Mouse (Mus musculus): ENCODE results near the gene Tbl3. TPM values are rescaled to one million over a fixed set of nuclear protein-coding genes. Genes with fewer than 3 reads are reported as not detected.

The Tbl3 gene
- total RNA-seq (2021) = 10 to 100 TPM; 36.0 to 38.5 TPM
- long read RNA-seq, experiment 1, full-length matches to known transcripts = 44 of 63 reads
- long read RNA-seq, experiment 1, partial matches to known transcripts = 6 of 63 reads
- long read RNA-seq, experiment 1, other reads (novel, unspliced or antisense) = 13 of 63 reads
- long read RNA-seq, experiment 2, full-length matches to known transcripts = 11 of 16 reads
- long read RNA-seq, experiment 2, partial matches to known transcripts = 2 of 16 reads
- long read RNA-seq, experiment 2, other reads (novel, unspliced or antisense) = 3 of 16 reads

- DNase-seq = peak; percentile 94 to 95
Observed at GRCm38 (mm10) chr17:24706982-24707800, at the start of gene Tbl3. Gene Tbl3, minus strand, starts transcription at chr17:24707660.

DNA sequence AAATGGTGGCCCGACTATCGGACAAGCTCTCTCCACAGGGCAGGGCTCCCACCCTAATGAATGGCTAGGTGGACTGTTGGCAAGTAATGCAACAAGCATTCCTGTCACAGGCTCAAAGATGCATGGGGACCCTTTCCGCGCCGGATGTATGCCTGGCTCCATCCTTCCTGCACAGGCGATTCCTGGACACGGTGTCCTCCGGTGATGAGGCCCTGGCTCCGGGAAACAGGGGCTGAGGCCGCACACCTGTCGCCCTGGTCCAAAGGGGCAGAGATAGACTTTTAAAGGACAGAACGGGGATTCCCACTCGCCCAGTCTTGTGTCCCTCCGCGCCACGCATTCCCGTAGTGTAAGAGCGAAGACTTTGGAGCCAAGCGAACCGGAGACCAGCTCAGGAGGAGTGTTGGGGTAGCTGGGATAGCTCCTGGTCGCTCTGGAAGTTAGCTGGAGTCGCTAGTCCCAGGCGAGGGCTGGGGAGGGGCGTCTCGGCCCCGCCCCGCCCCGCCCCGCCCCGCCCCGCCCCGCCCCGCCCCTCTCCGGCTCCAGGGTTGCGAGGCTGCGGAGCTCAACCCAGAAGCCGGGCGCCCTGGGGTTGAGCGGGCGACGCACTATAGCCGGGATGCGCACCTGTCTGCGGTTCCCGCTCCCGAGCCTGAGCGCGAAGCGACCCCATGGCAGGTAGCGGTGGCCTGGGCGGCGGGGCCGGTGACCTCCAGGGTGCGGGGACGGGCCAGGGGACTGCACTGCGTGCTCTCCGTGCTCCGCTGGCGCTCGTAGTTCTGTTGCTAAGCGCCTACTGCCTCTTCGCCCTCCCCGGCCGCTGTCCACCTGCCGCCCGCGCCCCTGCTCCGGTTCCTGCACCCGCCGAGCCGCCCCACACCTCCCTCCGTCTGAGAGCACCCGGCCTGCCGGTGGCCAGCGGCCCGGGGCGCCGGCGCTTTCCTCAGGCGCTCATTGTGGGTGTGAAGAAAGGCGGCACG, 45.2 kb upstream of the Tbl3 start, which contains the start of gene Hs3st6:
TSS of gene Hs3st6 (plus strand) at position 574 of the 980 bp plus-strand sequence.
- peak; percentile 41 to 50 for DNase-seq

GRCm38 (mm10) chr17:24751528-24751927, 44.1 kb upstream of the Tbl3 start:
- DNase-seq = no peak

DNA sequence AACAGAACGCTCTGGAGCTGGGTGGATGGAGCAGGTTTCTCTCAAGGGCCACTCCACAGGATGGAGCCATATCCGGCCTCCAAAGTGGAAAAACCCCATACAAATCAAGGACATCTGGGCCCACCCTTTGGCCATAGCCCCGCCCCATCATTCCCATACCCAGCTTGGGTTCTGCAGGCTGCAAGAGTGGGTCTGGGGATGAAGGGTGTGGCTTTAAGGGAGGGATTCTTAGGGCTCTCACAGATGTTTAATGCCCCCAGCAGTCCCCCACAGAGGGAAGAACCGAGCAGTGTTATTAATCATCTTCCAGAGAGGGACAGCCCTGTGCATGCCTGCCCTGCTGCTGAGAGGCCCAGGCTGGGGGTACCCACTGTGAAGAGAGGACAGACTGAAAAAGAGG, 39.5 kb upstream of the Tbl3 start:
- no peak for DNase-seq

DNA sequence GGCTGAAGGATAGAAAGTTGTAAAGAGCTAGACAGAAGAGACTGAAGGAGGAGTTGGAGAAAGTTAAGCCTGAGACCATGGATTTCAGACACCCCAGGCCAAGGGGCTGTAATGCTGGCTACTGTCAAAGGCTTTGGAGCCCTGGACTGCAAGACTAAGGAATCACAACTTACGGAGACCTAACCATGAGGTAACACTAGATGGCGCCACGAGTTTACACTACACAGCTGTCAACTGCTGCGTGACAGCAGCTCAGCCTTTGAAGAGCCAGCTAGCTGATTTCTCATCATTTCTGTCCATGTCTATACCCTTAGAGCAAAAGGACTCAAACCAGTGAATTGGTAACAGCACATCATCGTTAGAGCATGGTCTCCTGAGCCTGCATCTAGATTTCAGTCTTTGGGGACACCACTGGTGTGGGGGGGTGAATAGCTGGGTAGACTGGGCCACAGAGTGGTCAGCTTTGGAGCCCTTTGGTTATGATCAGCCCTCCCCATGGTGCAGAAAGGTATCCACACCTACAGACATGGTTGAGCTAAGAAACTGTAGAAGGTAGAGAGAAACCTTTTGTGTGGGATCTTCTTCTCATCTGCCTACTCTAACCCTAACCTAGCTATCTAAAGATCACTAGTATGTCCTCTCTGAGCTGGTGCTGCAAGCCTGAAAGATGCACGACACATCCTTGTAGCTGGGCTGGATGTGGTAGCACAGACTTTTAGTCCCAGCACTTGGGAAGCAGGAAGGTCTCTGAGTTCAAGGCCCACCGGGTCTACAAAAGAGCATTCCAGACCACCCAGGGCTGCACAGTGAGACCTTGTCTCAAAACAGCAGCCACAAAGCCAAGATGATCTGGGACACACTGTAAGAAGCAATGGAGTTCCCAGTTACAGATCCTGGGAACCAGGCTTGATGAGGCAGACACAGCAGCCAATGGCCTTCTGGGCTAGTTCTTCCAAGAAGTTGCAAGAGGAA, 38.4 kb upstream of the Tbl3 start:
- peak; percentile 85 to 86 for DNase-seq

- no peak for DNase-seq
Observed at GRCm38 (mm10) chr17:24744381-24744780, 36.9 kb upstream of the Tbl3 start.

DNA sequence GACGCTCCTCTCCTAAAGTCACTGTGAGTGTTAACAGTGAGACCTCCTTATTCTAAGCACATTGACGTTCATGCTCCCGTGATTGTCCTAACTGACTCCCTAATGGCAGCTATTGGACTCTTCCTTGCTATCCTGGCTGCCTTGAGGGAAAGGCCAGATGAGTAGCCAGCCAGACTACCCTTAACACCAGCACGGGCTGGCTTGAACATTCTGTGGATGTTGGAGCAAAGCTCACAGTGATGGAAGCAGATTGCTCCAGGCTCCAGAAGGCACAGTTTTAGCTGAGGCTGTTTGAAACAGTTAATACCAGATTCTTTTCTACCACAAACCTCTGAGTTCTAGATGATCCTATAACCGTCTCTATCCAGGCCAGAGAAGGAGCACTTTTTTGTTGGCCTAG, 36.4 kb upstream of the Tbl3 start:
- DNase-seq = no peak

GRCm38 (mm10) chr17:24742307-24742706, 34.8 kb upstream of the Tbl3 start:
- DNase-seq = peak in 1 of 2 experiments; percentile 21

- DNase-seq = no peak
Observed at GRCm38 (mm10) chr17:24739926-24740325, 32.5 kb upstream of the Tbl3 start.

DNA sequence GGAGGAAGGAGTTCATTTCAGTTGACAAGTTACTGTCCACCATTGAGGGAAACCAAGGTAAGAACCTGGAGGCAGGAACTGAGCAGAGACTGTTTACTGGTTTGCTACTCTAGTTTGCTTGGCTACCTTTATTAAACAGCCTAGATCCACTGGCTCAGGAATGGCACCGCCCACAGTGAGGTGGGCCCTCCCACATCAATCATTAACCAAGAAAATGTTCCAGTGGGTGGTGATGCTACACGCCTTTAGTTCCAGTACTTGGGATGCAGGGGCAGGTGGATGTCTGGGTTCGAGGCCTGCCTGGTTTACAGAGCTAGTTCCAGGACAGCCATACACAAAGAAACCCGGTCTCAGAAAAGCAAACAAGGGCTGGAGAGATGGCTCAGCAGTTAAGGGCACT, 30.8 kb upstream of the Tbl3 start:
- no peak for DNase-seq

GRCm38 (mm10) chr17:24737135-24737810, 29.8 kb upstream of the Tbl3 start:
- DNase-seq = no peak

- peak; percentile 97 to 98 for DNase-seq
Observed at GRCm38 (mm10) chr17:24736330-24737051, 29.0 kb upstream of the Tbl3 start, which contains the start of gene Msrb1. Gene Msrb1, plus strand, starts transcription at chr17:24736642.

- DNase-seq = no peak
Observed at GRCm38 (mm10) chr17:24735446-24735845, 28.0 kb upstream of the Tbl3 start.

DNA sequence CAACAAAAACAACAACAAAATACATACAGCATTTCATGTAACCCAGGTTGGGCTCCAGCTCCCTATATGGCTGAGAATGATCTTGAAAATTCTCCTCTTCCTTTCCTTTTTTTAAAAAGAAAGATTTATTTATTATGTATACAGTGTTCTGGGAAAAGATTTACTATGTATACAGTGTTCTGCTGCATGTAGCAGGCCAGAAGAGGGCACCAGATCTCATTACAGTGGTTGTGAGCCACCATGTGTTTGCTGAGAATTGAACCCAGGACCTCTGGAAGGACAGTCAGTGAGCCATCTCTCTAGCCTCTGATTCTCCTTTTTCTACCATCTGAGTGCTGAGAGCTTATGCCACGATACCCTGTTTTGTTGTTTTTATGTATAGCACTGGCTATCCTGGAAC, 27.1 kb upstream of the Tbl3 start:
- DNase-seq = no peak

DNA sequence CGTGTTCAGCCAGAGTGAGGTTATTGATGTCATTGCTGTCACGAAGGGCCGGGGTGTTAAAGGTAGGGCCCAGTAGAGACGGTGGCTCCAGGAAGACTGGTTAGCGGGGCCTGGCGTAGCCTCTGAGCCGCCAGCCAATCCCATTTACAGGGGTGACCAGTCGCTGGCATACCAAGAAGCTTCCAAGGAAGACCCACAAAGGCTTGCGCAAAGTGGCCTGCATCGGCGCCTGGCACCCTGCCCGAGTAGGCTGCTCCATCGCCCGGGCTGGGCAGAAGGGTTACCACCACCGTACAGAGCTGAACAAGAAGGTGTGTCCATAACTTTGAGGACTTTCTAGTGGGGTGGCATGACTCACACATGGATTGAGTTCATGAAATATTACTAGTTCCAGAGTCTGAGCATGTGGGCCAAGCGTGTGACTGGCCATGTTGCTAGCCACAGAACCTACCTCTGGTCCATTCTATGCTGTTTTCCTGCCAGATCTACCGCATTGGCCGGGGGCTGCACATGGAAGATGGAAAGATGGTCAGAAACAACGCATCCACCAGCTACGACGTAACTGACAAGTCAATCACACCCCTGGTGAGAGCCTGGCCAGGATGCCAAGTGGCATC, 26.1 kb upstream of the Tbl3 start:
- DNase-seq = no peak

- DNase-seq = no peak
Observed at GRCm38 (mm10) chr17:24732233-24732935, 24.9 kb upstream of the Tbl3 start.

DNA sequence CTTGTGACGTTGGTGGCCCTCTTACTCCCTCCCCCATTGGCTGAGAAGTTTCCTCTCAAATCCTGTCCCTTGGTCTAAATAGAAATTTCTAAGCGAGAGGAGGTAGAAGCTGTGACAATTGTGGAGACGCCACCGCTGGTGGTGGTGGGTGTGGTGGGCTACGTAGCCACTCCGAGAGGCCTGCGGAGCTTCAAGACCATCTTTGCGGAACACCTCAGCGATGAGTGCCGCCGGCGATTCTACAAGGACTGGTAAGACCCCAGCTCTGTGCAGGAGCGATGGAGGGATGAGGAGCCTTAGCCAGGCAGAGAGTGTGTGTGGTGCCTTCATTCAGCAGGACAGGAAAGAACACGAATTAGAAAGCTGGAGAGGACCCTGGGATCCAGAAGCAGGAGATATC, 23.3 kb upstream of the Tbl3 start:
- no peak for DNase-seq

GRCm38 (mm10) chr17:24729067-24729466, 21.6 kb upstream of the Tbl3 start:
- DNase-seq = no peak

Data from adrenal gland, postnatal 36 days (tissue).